Mouse (Mus musculus): ENCODE results near the gene Vwa3b.

DNA sequence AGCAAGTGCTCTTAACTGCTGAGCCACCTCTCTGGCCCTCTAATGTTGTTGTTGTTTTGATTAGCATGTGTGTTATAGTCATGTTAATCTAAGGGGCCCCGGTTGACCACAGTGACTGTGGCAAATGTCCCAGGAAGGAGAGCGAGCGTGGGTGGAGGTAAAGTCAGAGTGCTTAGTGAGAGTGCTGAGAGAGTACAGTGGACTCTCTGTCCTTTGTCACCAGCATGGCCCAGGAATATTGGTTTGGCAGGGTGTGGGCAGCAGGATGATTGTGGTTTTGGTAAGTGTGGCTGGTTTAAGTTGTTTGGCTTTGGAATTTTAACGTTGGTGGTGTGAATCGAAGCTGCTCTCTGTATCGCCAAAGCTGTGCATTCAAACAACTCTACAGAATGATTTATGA, 470 bp downstream of the Vwa3b start:
- TF ChIP-seq EP300 (optimal IDR thresholded peaks at IDR 0.05): no peak
- TF ChIP-seq CTCF (IDR thresholded peaks at IDR 0.05; ENCODE audit: low read depth): no peak
